Mouse (Mus musculus): ENCODE results near the gene Usp30.

- TF ChIP-seq POLR2A (IDR thresholded peaks at IDR 0.05; ENCODE audit: control insufficient read depth, low read depth, low read length): no peak
- no peak for TF ChIP-seq CTCF (IDR thresholded peaks at IDR 0.05; ENCODE audit: control insufficient read depth, insufficient read depth, insufficient replicate concordance, low read depth, low read length)
These were observed 92.0 kb downstream of the Usp30 start for GRCm38 (mm10) chr5:114157236-114157635.

Measured in testis, adult 2 months (tissue).